Comparison of ENCODE assay signal across 23 mouse cellular contexts in the genomic region with DNA sequence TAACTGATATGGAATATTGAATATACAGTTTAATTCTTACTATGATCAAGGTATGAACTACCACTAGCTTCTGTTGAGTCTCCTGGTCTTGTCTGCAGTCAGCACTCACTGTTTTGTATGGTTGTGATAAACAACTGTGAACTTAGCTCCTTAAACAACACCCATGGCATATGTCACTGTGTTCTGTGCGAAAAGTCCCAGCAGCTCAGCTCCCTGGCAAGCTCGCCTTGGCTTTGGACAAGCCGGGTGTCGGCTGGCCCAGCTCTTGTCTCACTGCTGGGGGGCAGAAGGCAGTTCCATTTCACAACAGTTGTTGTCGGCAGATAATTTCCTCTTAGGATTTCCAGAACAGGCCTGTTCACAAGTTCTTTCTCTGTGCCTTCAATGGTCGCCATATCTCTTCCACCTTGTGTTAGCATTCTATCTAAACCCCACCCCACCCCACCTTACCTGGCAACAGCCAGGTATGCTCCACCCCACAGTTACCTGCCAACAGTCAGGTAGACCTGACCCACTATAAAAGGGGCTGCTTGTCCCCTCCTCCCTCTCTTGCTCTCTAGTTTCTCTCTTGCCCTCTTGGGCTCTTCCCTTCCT. TPM values are rescaled to one million over a fixed set of nuclear protein-coding genes. Genes with fewer than 3 reads are reported as not detected.
DNase-seq lines count a peak whose midpoint lies in the region; ATAC-seq and TF ChIP-seq lines count a peak whose summit lies in the region.
"Had no signal": no experiment of that assay in that cellular context is flagged by ENCODE, and none has a peak within 500 bp of the region (broad histone marks: within the 10 kb centered on the region; RNA-seq: fewer than 3 reads in every experiment).

No protein-coding gene starts in this region.

- H3K9ac ChIP-seq in lung, postnatal 0 days (replicated peaks; ENCODE audit: low read depth) = no peak overlapping the region
- H3K9ac ChIP-seq: forebrain, embryonic 15.5 days; hindbrain, embryonic 13.5 days; liver, embryonic 13.5 days; lung, embryonic 15.5 days; midbrain, embryonic 12.5 days had no signal

- H3K27me3 ChIP-seq in lung, postnatal 0 days (replicated peaks; ENCODE audit: insufficient read depth, low read length) = no peaks in the 10 kb centered on the region
- H3K27me3 ChIP-seq: forebrain, embryonic 15.5 days; hindbrain, embryonic 13.5 days; lung, embryonic 15.5 days; midbrain, embryonic 12.5 days had no signal

- no peak overlapping the region for H3K27ac ChIP-seq in gastrocnemius, adult 2 months
- H3K27ac ChIP-seq in lung, postnatal 0 days (ENCODE audit: low read length) = no peak overlapping the region
- H3K27ac ChIP-seq: embryonic facial prominence, embryonic 10.5 days; forebrain, embryonic 15.5 days; heart, adult 2 months; hindbrain, embryonic 13.5 days; liver, embryonic 13.5 days; lung, embryonic 15.5 days; midbrain, embryonic 12.5 days had no signal

- no peak for TF ChIP-seq POLR2A in lung, adult 2 months (IDR thresholded peaks at IDR 0.05; ENCODE audit: borderline replicate concordance, extremely low read depth, low read depth, low read length)

- H3K9me3 ChIP-seq in lung, postnatal 0 days (ENCODE audit: low read length) = no peaks in the 10 kb centered on the region
- H3K9me3 ChIP-seq: embryonic facial prominence, embryonic 10.5 days; forebrain, embryonic 15.5 days; hindbrain, embryonic 13.5 days; liver, embryonic 13.5 days; lung, embryonic 15.5 days; midbrain, embryonic 12.5 days had no signal

- TF ChIP-seq CTCF in gastrocnemius, adult 2 months (IDR thresholded peaks at IDR 0.05) = no peak
- no peak for TF ChIP-seq CTCF in lung, postnatal 0 days (IDR thresholded peaks at IDR 0.05)
- no peak for TF ChIP-seq CTCF in lung, adult 2 months (IDR thresholded peaks at IDR 0.05; ENCODE audit: insufficient read depth, low read length)

- no peak overlapping the region for H3K4me2 ChIP-seq in lung, postnatal 0 days (replicated peaks; ENCODE audit: low read depth, low read length)
- H3K4me2 ChIP-seq: forebrain, embryonic 15.5 days; hindbrain, embryonic 13.5 days; liver, embryonic 13.5 days; lung, embryonic 15.5 days; midbrain, embryonic 12.5 days had no signal

- H3K36me3 ChIP-seq in lung, postnatal 0 days (ENCODE audit: insufficient read depth, low read length) = no peaks in the 10 kb centered on the region
- H3K36me3 ChIP-seq: embryonic facial prominence, embryonic 10.5 days; forebrain, embryonic 15.5 days; hindbrain, embryonic 13.5 days; liver, embryonic 13.5 days; lung, embryonic 15.5 days; midbrain, embryonic 12.5 days had no signal

- WGBS in lung, postnatal 0 days = 66% methylated on average over 6 of the region's 6 CpGs
- WGBS in lung, adult 2 months = 71% methylated on average over 6 of the region's 6 CpGs

- DNase-seq in gastrocnemius, adult 2 months = peak; percentile 51
- no peak for DNase-seq in gastrocnemius, postnatal 25 days
- DNase-seq in lung, postnatal 0 days (ENCODE audit: low spot score) = peak; percentile 73
- DNase-seq in lung, adult 2 months = no peak
- DNase-seq in lung, postnatal 14 days = peak; percentile 37
- DNase-seq in cerebellum, postnatal 25 days = no peak
- DNase-seq: cerebellum, adult 9-11 months; gastrocnemius, postnatal 14 days; heart, adult 2 months; kidney, adult 9 months; kidney, postnatal 4 days; liver, embryonic 13.5 days had no signal

- peak; percentile 77 for ATAC-seq in lung, postnatal 0 days
- no peak for ATAC-seq in cerebellum, adult (ENCODE audit: insufficient number of reproducible peaks, low FRiP score, low TSS enrichment)
- ATAC-seq: forebrain, embryonic 15.5 days had no signal

- intact Hi-C loops in gastrocnemius, adult 2 months (cut with DNase I) = no loop called here

- TF ChIP-seq EP300 in lung, postnatal 0 days (IDR thresholded peaks at IDR 0.05) = no peak

- H3K4me1 ChIP-seq in lung, postnatal 0 days (ENCODE audit: insufficient read depth, low read depth, low read length) = no peaks in the 10 kb centered on the region
- no peaks in the 10 kb centered on the region for H3K4me1 ChIP-seq in lung, adult 2 months (ENCODE audit: control insufficient read depth, insufficient read depth, low read length)
- H3K4me1 ChIP-seq: liver, embryonic 13.5 days; lung, embryonic 15.5 days; midbrain, embryonic 12.5 days had no signal

- H3K4me3 ChIP-seq in gastrocnemius, adult 2 months = no peak overlapping the region
- no peak overlapping the region for H3K4me3 ChIP-seq in lung, postnatal 0 days (ENCODE audit: low read depth, low read length)
- no peak overlapping the region for H3K4me3 ChIP-seq in lung, adult 2 months (replicated peaks; ENCODE audit: extremely low read depth, low read depth, low read length)
- H3K4me3 ChIP-seq: embryonic facial prominence, embryonic 10.5 days; forebrain, embryonic 15.5 days; heart, adult 2 months; hindbrain, embryonic 13.5 days; liver, embryonic 13.5 days; lung, embryonic 15.5 days; midbrain, embryonic 12.5 days had no signal

RNA-seq across cellular contexts. Expression of a gene that starts 14.9 kb away (rescaled TPM):
- total RNA-seq in gastrocnemius, adult 2 months (2021) = 1,000 to 10,000 TPM; 3,091 to 7,772 TPM
- 1,000 to 10,000 TPM; 2,592 to 3,528 TPM for total RNA-seq in gastrocnemius, postnatal 25 days (2021)
- polyA plus RNA-seq in lung, postnatal 0 days (2015; fragmentation: Nextera tagmentation; extraction: Ambion mirVana) = 0.84 and 1.1 TPM in 2 replicates
- polyA plus RNA-seq in lung, adult 2 months (2012; rRNA removed) = 88.1 and 320 TPM in 2 replicates
- total RNA-seq: ES-E14; megakaryocyte, adult 5-6 weeks; monocyte, adult 5-6 weeks; neutrophil, adult 5-6 weeks had no signal
- polyA plus RNA-seq: forebrain, embryonic 15.5 days; midbrain, embryonic 12.5 days had no signal

RNA-seq across cellular contexts. Expression of a gene that starts 20.8 kb away (rescaled TPM):
- total RNA-seq in gastrocnemius, adult 2 months (2021) = 10 to 100 TPM; 27.7 to 71.1 TPM
- 10 to 100 TPM; 47.8 to 57.9 TPM for total RNA-seq in gastrocnemius, postnatal 25 days (2021)
- polyA plus RNA-seq in lung, postnatal 0 days (2015; fragmentation: Nextera tagmentation; extraction: Ambion mirVana) = 0.10 TPM in 1 of 2 replicates, not detected in the other
- polyA plus RNA-seq in lung, adult 2 months (2012; rRNA removed) = 5.3 and 7.5 TPM in 2 replicates
- total RNA-seq: megakaryocyte, adult 5-6 weeks; monocyte, adult 5-6 weeks; neutrophil, adult 5-6 weeks had no signal
- polyA plus RNA-seq: forebrain, embryonic 15.5 days; hindbrain, embryonic 13.5 days; limb, embryonic 11.5 days; lung, embryonic 15.5 days; midbrain, embryonic 12.5 days had no signal

Comparison
In these comparisons a context has a peak if more than half of its experiments do, and no peak if none do; other contexts are left out.
1. DNase-seq: peak in gastrocnemius, adult 2 months (single experiment), lung, postnatal 0 days (single experiment) and lung, postnatal 14 days (single experiment); none in gastrocnemius, postnatal 25 days (single experiment), lung, adult 2 months (single experiment) and cerebellum, postnatal 25 days (0 of 2).